Mouse (Mus musculus) neural tube, embryonic 14.5 days (tissue): ENCODE data around the gene Atcay. TPM values are rescaled to one million over a fixed set of nuclear protein-coding genes. Genes with fewer than 3 reads are reported as not detected.

Source experiments
- ATAC-seq: fragments of 200-750 bp; cut with Nextera tagmentation; 2 replicates; pipeline ENCODE4 v1.8.0; 2017; ENCODE audit warnings: low read depth, mild to moderate bottlenecking, moderate TSS enrichment, moderate library complexity
- H3K27ac ChIP-seq: fragments of 300-500 bp; sonication (generic); 2 replicates; pipeline ENCODE4 v1.5.1; 2014; ENCODE audit warnings: low read depth, mild to moderate bottlenecking, control low read depth, low read length, moderate library complexity, mixed read lengths
- H3K27me3 ChIP-seq: fragments of 300-500 bp; sonication (generic); 2 replicates; pipeline ENCODE4 v1.6.1; 2014; ENCODE audit warnings: low read length; ENCODE audit not compliant: control insufficient read depth, insufficient read depth
- H3K36me3 ChIP-seq: fragments of 300-500 bp; sonication (generic); 2 replicates; pipeline ENCODE4 v1.6.1; 2014; ENCODE audit warnings: low read length, mixed read lengths; ENCODE audit not compliant: control insufficient read depth, insufficient read depth
- H3K4me1 ChIP-seq: fragments of 300-500 bp; sonication (generic); 2 replicates; pipeline ENCODE4 v1.6.1; 2014; ENCODE audit warnings: low read length; ENCODE audit not compliant: control insufficient read depth, insufficient read depth
- H3K4me2 ChIP-seq: fragments of 300-500 bp; sonication (generic); 2 replicates; pipeline ENCODE4 v1.6.1; 2014; ENCODE audit warnings: mild to moderate bottlenecking, low read depth, low read length, control low read depth
- H3K4me3 ChIP-seq: fragments of 300-500 bp; sonication (generic); 2 replicates; pipeline ENCODE4 v1.5.1; 2014; ENCODE audit warnings: low read depth, low read length, control low read depth, mixed read lengths
- H3K9ac ChIP-seq: fragments of 300-500 bp; sonication (generic); replicated peaks from 2 replicates; pipeline ENCODE4 v1.6.1; 2014; ENCODE audit warnings: low read depth, mild to moderate bottlenecking, control low read depth, low read length, mixed read lengths
- H3K9me3 ChIP-seq: fragments of 300-500 bp; sonication (generic); 2 replicates; pipeline ENCODE4 v1.6.1; 2016; ENCODE audit warnings: low read length; ENCODE audit not compliant: control insufficient read depth
- WGBS: fragments of 180-500 bp; shearing (Covaris S2); extraction: QIAGEN DNeasy Blood & Tissue Kit; methylation state at CpG from one replicate; pipeline ENCODE4 v1.1.7; 2014; 5-methylcytosine and 5-hydroxymethylcytosine counted together
- polyA plus RNA-seq: library from polyadenylated mRNA; unstranded; fragments of >200 nt; fragmentation: Nextera tagmentation; extraction: Ambion mirVana; gene quantifications from 2 replicates; pipeline ENCODE4 v1.2.1, GENCODE M21; 2014

Atcay gene
- polyA plus RNA-seq, 1 experiment from 2014 or later: 84.8 TPM

DNA sequence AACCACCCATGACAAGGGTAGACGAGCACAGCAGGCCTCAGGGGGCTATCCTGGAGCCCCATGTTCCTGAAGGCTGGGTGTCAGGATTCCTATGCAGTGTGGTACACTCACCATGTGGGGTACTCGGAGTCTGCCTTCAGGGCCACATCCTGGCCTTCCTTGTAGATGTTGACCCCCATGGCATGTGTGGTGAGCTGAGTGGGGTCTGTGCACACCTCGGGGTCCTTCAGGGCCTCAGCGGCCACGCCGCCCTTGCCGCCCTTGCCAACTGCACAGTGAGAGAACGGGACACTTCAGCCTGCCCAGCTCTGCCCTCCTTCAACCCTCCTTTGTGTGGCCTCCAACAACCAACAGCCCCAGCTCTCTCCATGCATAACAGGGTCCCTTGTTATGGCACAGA, 34.9 kb upstream of the Atcay start:
- no peaks in the 10 kb centered on the region for H3K9me3 ChIP-seq
- peak overlapping the region; percentile 60; the same call in 1 of the 2 replicates for H3K4me2 ChIP-seq
- peaks cover 19% of the 10 kb centered on the region for H3K36me3 ChIP-seq
- no peak overlapping the region for H3K4me3 ChIP-seq
- no peaks in the 10 kb centered on the region; the same call in 1 of the 2 replicates for H3K27me3 ChIP-seq
- WGBS: 92% methylated on average over 8 of the region's 8 CpGs
- H3K9ac ChIP-seq: 0 out of 2 replicates have a peak overlapping the region, but pooled peaks have one; percentile 22
- ATAC-seq: no peak
- peaks cover 15% of the 10 kb centered on the region; the same call in 1 of the 2 replicates for H3K4me1 ChIP-seq
- H3K27ac ChIP-seq: no peak overlapping the region

DNA sequence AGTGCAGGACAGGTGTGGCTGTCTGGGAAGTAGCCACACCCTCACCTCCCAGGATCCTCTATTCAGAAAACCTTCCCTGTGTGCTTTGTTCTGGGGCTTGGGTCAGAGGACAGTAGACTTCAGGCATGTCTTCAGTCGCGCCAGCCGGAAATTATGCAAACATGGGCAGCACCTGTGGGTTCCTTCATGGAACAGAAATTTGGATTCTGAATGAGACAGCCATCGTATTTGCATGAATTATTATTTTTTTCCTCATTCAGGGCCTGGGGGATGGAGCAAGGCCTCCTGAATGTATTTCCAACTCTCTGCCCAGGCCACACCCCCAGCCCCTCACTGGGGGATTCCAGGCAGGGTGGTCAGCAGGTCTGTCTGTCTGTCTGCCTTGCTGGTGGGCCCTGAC, 30.4 kb upstream of the Atcay start:
- no peak for ATAC-seq
- Histone ChIP-seq H3K4me2 (no peak overlapping the region), H3K4me1 (0 out of 2 replicates have a peak, but pooled peaks cover 16% of the 10 kb centered on the region), H3K9ac (no peak overlapping the region), H3K36me3 (peaks cover 19% of the 10 kb centered on the region), H3K9me3 (no peaks in the 10 kb centered on the region), H3K27ac (no peak overlapping the region), H3K4me3 (no peak overlapping the region), H3K27me3 (peaks cover 25% of the 10 kb centered on the region)
- WGBS: 92% methylated on average over 4 of the region's 4 CpGs

DNA sequence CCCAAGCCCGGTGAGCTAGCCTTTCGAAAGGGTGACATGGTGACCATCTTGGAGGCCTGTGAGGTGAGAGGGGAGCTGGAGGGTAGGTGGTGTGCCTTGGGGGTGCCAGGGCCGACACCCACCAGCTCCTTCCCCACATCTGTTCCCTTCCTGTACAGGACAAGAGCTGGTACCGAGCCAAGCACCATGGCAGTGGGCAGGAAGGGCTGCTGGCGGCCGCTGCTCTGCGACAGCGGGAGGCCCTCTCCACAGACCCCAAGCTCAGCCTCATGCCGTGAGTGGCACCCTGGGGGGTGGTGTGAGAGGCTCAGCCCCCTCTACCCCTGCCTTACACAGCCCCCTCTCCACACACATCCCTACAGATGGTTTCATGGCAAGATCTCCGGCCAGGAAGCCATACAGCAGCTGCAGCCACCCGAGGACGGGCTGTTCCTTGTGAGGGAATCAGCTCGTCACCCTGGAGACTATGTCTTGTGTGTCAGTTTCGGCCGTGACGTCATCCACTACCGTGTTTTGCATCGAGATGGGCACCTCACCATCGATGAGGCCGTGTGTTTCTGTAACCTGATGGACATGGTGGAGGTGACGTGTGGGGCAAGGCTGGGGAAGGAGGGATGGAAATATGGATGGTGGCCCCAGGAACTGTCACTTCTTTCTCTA, 28.7 kb upstream of the Atcay start:
- no peak overlapping the region for H3K4me2 ChIP-seq
- H3K36me3 ChIP-seq: peaks cover 8% of the 10 kb centered on the region
- no peak for ATAC-seq
- no peak overlapping the region for H3K27ac ChIP-seq
- H3K9ac ChIP-seq: 0 out of 2 replicates have a peak overlapping the region, but pooled peaks have one; percentile 25
- peaks cover 28% of the 10 kb centered on the region for H3K27me3 ChIP-seq
- H3K4me1 ChIP-seq: 0 out of 2 replicates have a peak, but pooled peaks cover 10% of the 10 kb centered on the region
- H3K9me3 ChIP-seq: no peaks in the 10 kb centered on the region
- 36% methylated on average over 21 of the region's 21 CpGs for WGBS
- no peak overlapping the region for H3K4me3 ChIP-seq

DNA sequence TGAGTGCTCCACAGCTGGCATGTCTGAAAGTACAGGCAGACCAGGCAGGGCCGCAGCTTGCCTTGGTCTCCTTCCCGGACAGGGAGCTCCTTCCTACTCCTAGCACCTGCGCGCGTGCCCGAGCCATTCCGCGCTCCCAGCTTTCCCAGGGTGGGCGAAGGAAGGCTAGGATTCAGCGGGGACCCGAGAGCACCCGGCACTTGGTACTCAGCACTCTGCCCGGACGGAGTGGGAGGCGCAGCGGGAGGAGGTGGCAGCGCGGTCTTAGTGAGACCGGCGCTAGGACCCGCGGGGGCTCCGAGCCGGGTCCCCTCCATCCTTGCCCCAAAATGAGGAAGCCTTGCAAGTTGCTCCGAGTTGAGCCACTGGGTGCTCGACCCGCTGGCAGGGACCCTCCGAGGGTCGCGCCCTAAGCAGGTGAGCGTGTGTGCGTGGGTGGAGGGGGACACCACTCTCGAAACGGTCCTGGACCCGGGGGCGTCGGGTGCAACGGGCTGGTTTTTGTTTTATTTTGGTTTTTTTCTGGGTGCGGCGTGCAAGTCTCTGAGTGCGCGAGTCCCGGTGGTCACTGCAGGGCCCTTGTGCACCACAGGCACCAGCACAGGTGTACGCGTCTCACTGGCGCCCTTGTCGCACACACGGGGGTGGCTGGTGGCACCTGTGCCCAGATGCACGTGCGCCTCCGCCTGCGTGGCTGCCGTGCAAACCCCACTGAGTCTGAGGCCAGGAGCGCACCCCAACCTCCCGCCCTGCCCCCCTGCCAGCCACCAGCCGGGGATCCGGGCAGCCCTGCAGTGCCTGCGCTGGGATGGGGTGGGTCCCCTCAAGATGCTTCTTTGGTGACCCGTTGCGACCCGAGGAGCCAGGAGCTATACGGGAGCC, 26.8 kb upstream of the Atcay start:
- peaks cover 18% of the 10 kb centered on the region for H3K4me1 ChIP-seq
- peak overlapping the region; percentile 79 for H3K4me2 ChIP-seq
- H3K27me3 ChIP-seq: peaks cover 31% of the 10 kb centered on the region
- no peaks in the 10 kb centered on the region for H3K9me3 ChIP-seq
- H3K9ac ChIP-seq: peak overlapping the region; percentile 49
- ATAC-seq: 0 out of 2 replicates have a peak, but pooled peaks have one; percentile 13
- H3K36me3 ChIP-seq: no peaks in the 10 kb centered on the region
- peak overlapping the region; percentile 39 for H3K4me3 ChIP-seq
- 2% methylated on average over 62 of the region's 62 CpGs for WGBS
- no peak overlapping the region for H3K27ac ChIP-seq

DNA sequence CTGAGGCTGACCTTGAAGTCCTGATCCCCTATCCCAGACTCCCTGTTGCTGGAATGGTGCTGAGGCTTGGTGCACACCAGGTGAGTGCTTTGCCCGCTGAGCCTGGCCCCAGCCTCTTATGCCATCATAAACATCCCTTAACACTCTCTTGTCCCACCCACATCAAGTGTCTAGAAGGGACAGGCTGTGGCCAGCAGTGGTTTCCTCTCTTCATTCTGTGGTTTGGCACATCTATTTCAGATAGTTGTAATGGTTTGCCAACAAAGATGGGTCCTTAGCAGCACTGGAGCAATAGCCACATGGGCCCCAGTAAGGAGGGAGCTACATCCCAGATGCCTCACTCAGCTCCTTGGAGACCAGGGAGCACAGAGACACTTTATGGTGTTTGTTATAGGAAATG, 24.3 kb upstream of the Atcay start:
- H3K27me3 ChIP-seq: peaks cover 35% of the 10 kb centered on the region
- no peaks in the 10 kb centered on the region for H3K9me3 ChIP-seq
- ATAC-seq: no peak
- H3K4me1 ChIP-seq: peaks cover 18% of the 10 kb centered on the region
- WGBS: 50% methylated on average over 1 of the region's 1 CpGs
- H3K4me3 ChIP-seq: no peak overlapping the region
- no peak overlapping the region for H3K27ac ChIP-seq
- 0 out of 2 replicates have a peak, but pooled peaks cover 7% of the 10 kb centered on the region for H3K36me3 ChIP-seq
- H3K4me2 ChIP-seq: no peak overlapping the region
- no peak overlapping the region for H3K9ac ChIP-seq

DNA sequence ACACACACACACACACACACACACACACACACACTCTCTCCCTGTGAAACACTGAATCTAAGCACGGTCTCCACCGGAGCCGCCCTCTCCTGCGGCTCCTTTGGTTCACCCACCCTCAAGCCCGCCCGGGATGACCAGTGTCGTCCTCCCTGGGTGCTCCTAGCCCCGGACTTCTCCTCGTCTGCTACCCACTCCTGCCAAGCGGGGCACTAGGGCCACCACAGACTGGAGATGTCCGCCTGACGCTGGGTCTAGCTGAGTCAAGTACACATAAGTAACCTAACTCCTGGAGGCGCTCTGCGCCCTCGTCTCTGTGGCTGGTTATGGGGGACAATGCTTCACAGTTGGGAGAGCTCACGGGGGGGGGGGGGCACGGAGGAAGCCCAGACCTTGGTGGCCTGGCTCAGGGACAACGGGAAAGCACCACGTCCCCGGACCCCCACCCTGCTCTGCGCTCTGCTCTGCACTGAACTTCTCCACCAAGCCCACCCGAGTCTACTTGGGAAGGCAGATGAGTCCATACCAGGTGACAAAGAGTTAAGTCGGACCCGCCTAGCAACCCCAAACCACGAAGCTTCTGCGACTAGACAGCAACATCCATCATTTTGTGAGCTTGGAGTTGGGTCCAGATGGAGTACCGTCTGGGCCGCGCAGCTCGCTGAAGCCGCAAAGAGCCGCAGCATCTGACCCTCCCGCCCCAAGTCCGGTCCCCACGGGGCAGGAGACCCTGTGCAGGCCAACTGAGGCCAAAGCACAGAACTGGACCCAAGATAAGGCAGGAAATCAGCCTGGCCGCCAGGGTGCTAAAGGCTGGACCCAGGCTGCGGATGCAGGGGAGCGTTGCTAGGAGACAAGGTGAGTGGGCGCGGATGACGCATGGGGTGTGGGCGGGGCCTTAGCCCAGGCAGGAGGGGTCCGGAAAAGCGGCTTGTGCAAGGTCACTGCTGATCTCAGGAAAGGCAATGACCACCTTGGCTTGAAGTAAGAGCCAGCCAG, 22.1 kb upstream of the Atcay start, which contains the start of gene Matk:
Gene Matk, plus strand, starts transcription at position 512 of the 996 bp plus-strand sequence.
- Histone ChIP-seq H3K27ac (no peak within 1 kb of the TSS), H3K27me3 (peaks cover 20% of the 10 kb centered on the region)

DNA sequence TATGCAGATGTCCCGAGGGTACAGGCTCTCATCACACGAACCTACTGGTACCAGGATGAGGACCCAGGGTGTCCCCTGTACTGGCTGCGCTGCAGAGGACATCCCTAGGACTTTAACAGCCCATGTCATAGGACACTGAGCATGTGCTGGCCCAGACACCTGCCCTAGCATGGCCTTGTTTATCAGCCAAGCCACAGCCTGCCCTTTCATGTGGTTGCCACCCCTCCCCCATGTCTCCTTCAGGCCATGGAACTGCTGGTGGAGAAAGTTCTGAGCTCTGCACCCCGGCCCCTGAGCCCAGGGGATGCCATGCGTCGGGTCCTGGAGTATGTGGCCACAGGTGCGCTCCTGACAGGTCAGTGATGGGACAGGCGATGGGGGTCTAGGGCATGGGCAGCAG, 18.8 kb upstream of the Atcay start:
- no peak for ATAC-seq
- peaks cover 9% of the 10 kb centered on the region for H3K4me1 ChIP-seq
- H3K27me3 ChIP-seq: peaks cover 7% of the 10 kb centered on the region; the same call in 1 of the 2 replicates
- no peak overlapping the region for H3K27ac ChIP-seq
- no peaks in the 10 kb centered on the region for H3K9me3 ChIP-seq
- 84% methylated on average over 8 of the region's 8 CpGs for WGBS
- peaks cover 17% of the 10 kb centered on the region; the same call in 1 of the 2 replicates for H3K36me3 ChIP-seq
- no peak overlapping the region for H3K9ac ChIP-seq
- H3K4me2 ChIP-seq: no peak overlapping the region
- no peak overlapping the region for H3K4me3 ChIP-seq

More for the DNA sequence above, 22.1 kb upstream of the Atcay start, which contains the start of gene Matk:
- Histone ChIP-seq H3K9me3 (no peaks in the 10 kb centered on the region), H3K36me3 (peaks cover 7% of the 10 kb centered on the region; the same call in 1 of the 2 replicates), H3K4me3 (peak within 1 kb of the TSS; percentile 19; the same call in 1 of the 2 replicates), H3K9ac (0 out of 2 replicates have a peak within 1 kb of the TSS, but pooled peaks have one; percentile 26), H3K4me1 (peaks cover 13% of the 10 kb centered on the region), H3K4me2 (peak within 1 kb of the TSS; percentile 58)
- peak; percentile 74 for ATAC-seq
- WGBS: 10% methylated on average over 42 of the region's 44 CpGs

DNA sequence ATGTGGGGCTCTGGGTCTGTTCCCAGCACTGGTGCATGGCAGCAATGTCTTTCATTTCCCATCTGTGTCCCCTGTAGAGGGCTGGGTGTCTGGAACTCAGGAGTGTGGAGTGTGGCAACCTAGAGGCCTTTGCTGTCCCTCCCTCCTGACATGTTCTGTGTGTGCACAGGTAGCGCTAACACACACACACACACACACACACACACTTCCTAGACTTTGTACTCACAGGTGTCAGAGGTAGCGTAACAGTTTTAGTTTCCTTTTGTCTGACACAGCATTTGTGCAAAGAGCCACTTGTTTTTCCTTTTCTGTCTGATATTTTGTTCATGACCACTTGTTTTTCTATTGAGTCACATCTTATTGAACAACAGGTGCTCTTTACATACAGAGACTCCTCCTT, 17.2 kb upstream of the Atcay start:
- Histone ChIP-seq H3K4me1 (peaks cover 4% of the 10 kb centered on the region), H3K9ac (no peak overlapping the region), H3K36me3 (peaks cover 17% of the 10 kb centered on the region; the same call in 1 of the 2 replicates), H3K27ac (no peak overlapping the region), H3K27me3 (peaks cover 4% of the 10 kb centered on the region; the same call in 1 of the 2 replicates), H3K4me2 (no peak overlapping the region), H3K4me3 (no peak overlapping the region), H3K9me3 (no peaks in the 10 kb centered on the region)
- no peak for ATAC-seq
- 98% methylated on average over 2 of the region's 2 CpGs for WGBS
